8 mouse cellular contexts compared by ENCODE assay signal in genomic region chr11:117534912-117535311, GRCm38 (mm10). TPM values are rescaled to one million over a fixed set of nuclear protein-coding genes. Genes with fewer than 3 reads are reported as not detected.
DNase-seq lines count a peak whose midpoint lies in the region; ATAC-seq lines count a peak whose summit lies in the region.

No protein-coding gene starts in this region.

- peak; percentile 42 for DNase-seq in ovary, postnatal 36 days (ENCODE audit: low spot score)
- DNase-seq in ovary, postnatal 14 days (ENCODE audit: low spot score): no peak
- peak; percentile 53 to 71 for DNase-seq in cerebellum, postnatal 25 days
- DNase-seq in heart, postnatal 10 days: peak; percentile 81 to 82
- DNase-seq in left cerebral cortex, postnatal 36 days (ENCODE audit: low spot score in 2 of 2): peak; percentile 70 to 81
- DNase-seq in skeletal muscle tissue, adult 2 months (ENCODE audit: low read depth, low spot score): peak; percentile 78
- DNase-seq in liver: no peak

- intact Hi-C loops in heart, postnatal 10 days (cut with DNase I): no loop called here
- intact Hi-C loops in left cerebral cortex, postnatal 36 days (cut with DNase I): no loop called here

- no peak for ATAC-seq in monocyte, adult 5-6 weeks (replicated peaks; ENCODE audit: insufficient number of reproducible peaks, low FRiP score, low TSS enrichment, poor library complexity, severe bottlenecking)

RNA-seq across cellular contexts. Expression of gene Gm11733, which starts 50.7 kb away (rescaled TPM):
- total RNA-seq in heart, postnatal 10 days (2021): not detected
- total RNA-seq in left cerebral cortex, postnatal 36 days (2021): under 1 TPM in 1 of 2 experiments, not detected in 1; 0.22 TPM
- total RNA-seq in monocyte, adult 5-6 weeks (2017): not detected in 3 replicates

Comparison
In these comparisons a context has a peak if more than half of its experiments do, and no peak if none do; other contexts are left out.
1. DNase-seq: peak in ovary, postnatal 36 days (single experiment), cerebellum, postnatal 25 days (2 of 2), heart, postnatal 10 days (2 of 2), left cerebral cortex, postnatal 36 days (2 of 2) and skeletal muscle tissue, adult 2 months (single experiment); none in ovary, postnatal 14 days (single experiment) and liver (single experiment).